Mouse (Mus musculus) liver, embryonic 13.5 days (tissue): ENCODE results near the gene Krt15. TPM values are rescaled to one million over a fixed set of nuclear protein-coding genes. Genes with fewer than 3 reads are reported as not detected.
A peak's percentile ranks its signal among the peaks of the same experiment; 100 is the strongest.

Source experiments
- ATAC-seq: fragments of 200-750 bp; cut with Nextera tagmentation; 2 replicates; pipeline ENCODE4 v1.8.0; 2017; ENCODE audit warnings: low read depth, mild to moderate bottlenecking, moderate number of reproducible peaks, moderate library complexity
- DNase-seq: peaks from one replicate; pipeline ENCODE4 v3.0.0; 2022
- H3K27ac ChIP-seq: fragments of 300-500 bp; sonication (generic); 2 replicates; pipeline ENCODE4 v1.5.1; 2015; ENCODE audit warnings: moderate library complexity, mild to moderate bottlenecking, inconsistent platforms
- H3K27me3 ChIP-seq: fragments of 300-500 bp; sonication (generic); 2 replicates; pipeline ENCODE4 v1.6.1; 2015; ENCODE audit warnings: mild to moderate bottlenecking, inconsistent platforms
- H3K36me3 ChIP-seq: fragments of 300-500 bp; sonication (generic); 2 replicates; pipeline ENCODE4 v1.6.1; 2015; ENCODE audit warnings: mild to moderate bottlenecking, inconsistent platforms
- H3K4me1 ChIP-seq: fragments of 300-500 bp; sonication (generic); replicated peaks from 2 replicates; pipeline ENCODE4 v1.6.1; 2015; ENCODE audit warnings: inconsistent platforms
- H3K4me2 ChIP-seq: fragments of 300-500 bp; sonication (generic); 2 replicates; pipeline ENCODE4 v1.6.1; 2015; ENCODE audit warnings: inconsistent platforms, mild to moderate bottlenecking, moderate library complexity
- H3K4me3 ChIP-seq: fragments of 300-500 bp; sonication (generic); replicated peaks from 2 replicates; pipeline ENCODE4 v1.5.1; 2015; ENCODE audit warnings: mild to moderate bottlenecking, inconsistent platforms
- H3K9ac ChIP-seq: fragments of 300-500 bp; sonication (generic); 2 replicates; pipeline ENCODE4 v1.6.1; 2015; ENCODE audit warnings: mild to moderate bottlenecking, inconsistent platforms
- H3K9me3 ChIP-seq: fragments of 300-500 bp; sonication (generic); replicated peaks from 2 replicates; pipeline ENCODE4 v1.6.1; 2016; ENCODE audit warnings: inconsistent platforms
- WGBS: fragments of 180-500 bp; shearing (Covaris S2); methylation state at CpG from one replicate; pipeline ENCODE4 v1.1.7; 2015; ENCODE audit not compliant: insufficient replicate concordance; 5-methylcytosine and 5-hydroxymethylcytosine counted together
- polyA plus RNA-seq: library from polyadenylated mRNA; unstranded; fragments of >200 nt; fragmentation: Nextera tagmentation; extraction: Ambion mirVana; gene quantifications from 2 replicates; pipeline ENCODE4 v1.2.1, GENCODE M21; 2015

The Krt15 gene
- polyA plus RNA-seq: 1.5 and 2.1 TPM in 2 replicates

- Histone ChIP-seq H3K4me3 (no peak within 1 kb of the TSS), H3K4me1 (no peaks in the 10 kb centered on the region), H3K27ac (no peak within 1 kb of the TSS), H3K9ac (no peak within 1 kb of the TSS), H3K27me3 (no peaks in the 10 kb centered on the region), H3K9me3 (no peaks in the 10 kb centered on the region), H3K4me2 (no peak within 1 kb of the TSS), H3K36me3 (no peaks in the 10 kb centered on the region)
- 42% methylated on average over 7 of the region's 7 CpGs for WGBS
- ATAC-seq (no peak), DNase-seq (no peak)
These were observed at the start of gene Krt15 for GRCm38 (mm10) chr11:100135731-100136130. TSS of gene Krt15 (minus strand) at chr11:100135928.

GRCm38 (mm10) chr11:100181725-100182124 is 46.0 kb upstream of the Krt15 start:
- Histone ChIP-seq H3K27ac (no peak overlapping the region), H3K36me3 (no peaks in the 10 kb centered on the region), H3K9me3 (no peaks in the 10 kb centered on the region), H3K27me3 (no peaks in the 10 kb centered on the region), H3K9ac (no peak overlapping the region), H3K4me1 (no peaks in the 10 kb centered on the region), H3K4me2 (no peak overlapping the region), H3K4me3 (no peak overlapping the region)
- ATAC-seq: no peak
- WGBS: 28% methylated on average over 7 of the region's 7 CpGs
- DNase-seq: no peak

- no peaks in the 10 kb centered on the region for H3K36me3 ChIP-seq
- ATAC-seq (no peak), DNase-seq (no peak)
- no peaks in the 10 kb centered on the region for H3K27me3 ChIP-seq
- H3K4me3 ChIP-seq: no peak overlapping the region
- no peaks in the 10 kb centered on the region for H3K9me3 ChIP-seq
- 66% methylated on average over 3 of the region's 3 CpGs for WGBS
- H3K9ac ChIP-seq: no peak overlapping the region
- no peaks in the 10 kb centered on the region for H3K4me1 ChIP-seq
- H3K4me2 ChIP-seq: no peak overlapping the region
- no peak overlapping the region for H3K27ac ChIP-seq
These were observed 43.5 kb upstream of the Krt15 start for GRCm38 (mm10) chr11:100179260-100179659.

GRCm38 (mm10) chr11:100178307-100178706 is 42.6 kb upstream of the Krt15 start:
- H3K27ac ChIP-seq: no peak overlapping the region
- no peaks in the 10 kb centered on the region for H3K4me1 ChIP-seq
- WGBS: 55% methylated on average over 5 of the region's 5 CpGs
- no peak overlapping the region for H3K4me2 ChIP-seq
- ATAC-seq (no peak), DNase-seq (no peak)
- no peaks in the 10 kb centered on the region for H3K27me3 ChIP-seq
- no peak overlapping the region for H3K9ac ChIP-seq
- no peaks in the 10 kb centered on the region for H3K9me3 ChIP-seq
- no peak overlapping the region for H3K4me3 ChIP-seq
- H3K36me3 ChIP-seq: no peaks in the 10 kb centered on the region

GRCm38 (mm10) chr11:100176791-100177190 is 41.1 kb upstream of the Krt15 start:
- Histone ChIP-seq H3K27ac (no peak overlapping the region), H3K9ac (no peak overlapping the region), H3K27me3 (no peaks in the 10 kb centered on the region), H3K4me2 (no peak overlapping the region), H3K4me3 (no peak overlapping the region), H3K36me3 (no peaks in the 10 kb centered on the region), H3K4me1 (no peaks in the 10 kb centered on the region), H3K9me3 (no peaks in the 10 kb centered on the region)
- 59% methylated on average over 9 of the region's 9 CpGs for WGBS
- no peak for DNase-seq
- ATAC-seq: no peak

- Histone ChIP-seq H3K4me2 (no peak overlapping the region), H3K9me3 (no peaks in the 10 kb centered on the region), H3K27me3 (no peaks in the 10 kb centered on the region), H3K4me1 (peaks cover 3% of the 10 kb centered on the region; the same call in 1 of the 2 replicates), H3K27ac (no peak overlapping the region), H3K9ac (no peak overlapping the region), H3K4me3 (no peak overlapping the region), H3K36me3 (no peaks in the 10 kb centered on the region)
- ATAC-seq (no peak), DNase-seq (peak; percentile 32)
- 22% methylated on average over 14 of the region's 14 CpGs for WGBS
These were observed 33.3 kb upstream of the Krt15 start for GRCm38 (mm10) chr11:100168765-100169762.

- no peak overlapping the region for H3K4me3 ChIP-seq
- H3K4me2 ChIP-seq: no peak overlapping the region
- no peaks in the 10 kb centered on the region for H3K9me3 ChIP-seq
- H3K9ac ChIP-seq: no peak overlapping the region
- ATAC-seq: no peak
- no peaks in the 10 kb centered on the region for H3K36me3 ChIP-seq
- no peaks in the 10 kb centered on the region for H3K27me3 ChIP-seq
- WGBS: 73% methylated on average over 8 of the region's 8 CpGs
- no peak for DNase-seq
- no peak overlapping the region for H3K27ac ChIP-seq
- peaks cover 3% of the 10 kb centered on the region; the same call in 1 of the 2 replicates for H3K4me1 ChIP-seq
These were observed 32.3 kb upstream of the Krt15 start for GRCm38 (mm10) chr11:100168071-100168470.

- no peak overlapping the region for H3K4me3 ChIP-seq
- H3K27ac ChIP-seq: no peak overlapping the region
- no peak overlapping the region for H3K4me2 ChIP-seq
- WGBS: 41% methylated on average over 7 of the region's 7 CpGs
- H3K4me1 ChIP-seq: peaks cover 3% of the 10 kb centered on the region; the same call in 1 of the 2 replicates
- no peak for ATAC-seq
- H3K27me3 ChIP-seq: no peaks in the 10 kb centered on the region
- DNase-seq: no peak
- no peaks in the 10 kb centered on the region for H3K36me3 ChIP-seq
- H3K9me3 ChIP-seq: no peaks in the 10 kb centered on the region
- no peak overlapping the region for H3K9ac ChIP-seq
These were observed 28.7 kb upstream of the Krt15 start for GRCm38 (mm10) chr11:100164392-100164791.

GRCm38 (mm10) chr11:100157908-100158477 is 22.3 kb upstream of the Krt15 start:
- Histone ChIP-seq H3K4me2 (no peak overlapping the region), H3K27ac (no peak overlapping the region)
- 48% methylated on average over 6 of the region's 6 CpGs for WGBS

GRCm38 (mm10) chr11:100157331-100157730 is 21.6 kb upstream of the Krt15 start:
- H3K9ac ChIP-seq: no peak overlapping the region
- H3K36me3 ChIP-seq: no peaks in the 10 kb centered on the region
- no peak for DNase-seq
- no peaks in the 10 kb centered on the region for H3K27me3 ChIP-seq
- no peak overlapping the region for H3K4me2 ChIP-seq
- ATAC-seq: no peak
- 52% methylated on average over 3 of the region's 3 CpGs for WGBS
- no peaks in the 10 kb centered on the region for H3K9me3 ChIP-seq
- no peaks in the 10 kb centered on the region for H3K4me1 ChIP-seq
- no peak overlapping the region for H3K4me3 ChIP-seq
- H3K27ac ChIP-seq: no peak overlapping the region

More at GRCm38 (mm10) chr11:100157908-100158477, 22.3 kb upstream of the Krt15 start:
- ATAC-seq (no peak), DNase-seq (no peak)
- no peaks in the 10 kb centered on the region for H3K36me3 ChIP-seq
- no peak overlapping the region for H3K4me3 ChIP-seq
- no peaks in the 10 kb centered on the region for H3K27me3 ChIP-seq
- H3K9ac ChIP-seq: no peak overlapping the region
- H3K4me1 ChIP-seq: no peaks in the 10 kb centered on the region
- H3K9me3 ChIP-seq: no peaks in the 10 kb centered on the region

GRCm38 (mm10) chr11:100155497-100156255 is 19.9 kb upstream of the Krt15 start:
- DNase-seq (no peak), ATAC-seq (no peak)
- Histone ChIP-seq H3K4me2 (no peak overlapping the region), H3K4me3 (no peak overlapping the region), H3K9ac (no peak overlapping the region), H3K27ac (no peak overlapping the region), H3K36me3 (no peaks in the 10 kb centered on the region), H3K9me3 (no peaks in the 10 kb centered on the region), H3K27me3 (no peaks in the 10 kb centered on the region), H3K4me1 (no peaks in the 10 kb centered on the region)
- WGBS: 48% methylated on average over 8 of the region's 8 CpGs
